Mouse (Mus musculus) embryonic fibroblast, embryonic 13.5 days (primary cell): Measurements from ENCODE around the gene Kcna2. TPM values are rescaled to one million over a fixed set of nuclear protein-coding genes. Genes with fewer than 3 reads are reported as not detected.
A peak's percentile ranks its signal among the peaks of the same experiment; 100 is the strongest.

Experiments
- H3K27ac ChIP-seq: 2 replicates; pipeline ENCODE4 v1.5.1; 2012; ENCODE audit warnings: low read length, control low read depth, inconsistent platforms; ENCODE audit not compliant: insufficient read depth
- H3K4me1 ChIP-seq: 2 replicates; pipeline ENCODE4 v1.6.1; 2011; ENCODE audit warnings: low read length; ENCODE audit not compliant: control insufficient read depth, insufficient read depth
- H3K4me3 ChIP-seq: 2 replicates; pipeline ENCODE4 v1.5.1; 2011; ENCODE audit warnings: mild to moderate bottlenecking, control low read depth, low read length; ENCODE audit not compliant: insufficient read depth
- CTCF ChIP-seq: IDR thresholded peaks from 2 replicates; pipeline ENCODE4 v1.5.1; 2011; ENCODE audit warnings: mild to moderate bottlenecking, control low read depth, low read length, moderate library complexity, borderline replicate concordance; ENCODE audit not compliant: insufficient read depth
- POLR2A ChIP-seq: IDR thresholded peaks from 2 replicates; pipeline ENCODE4 v1.6.1; 2011; ENCODE audit warnings: low read depth, mild to moderate bottlenecking, control low read depth, low read length, moderate library complexity
- polyA plus RNA-seq: library from polyadenylated mRNA; stranded (reverse); fragments of >200 nt; gene quantifications from 2 replicates; pipeline ENCODE4 v1.2.4, GENCODE M21; 2011; ENCODE audit warnings: low read depth; ENCODE audit not compliant: missing spikeins, insufficient read length

Gene Kcna2
- polyA plus RNA-seq, 1 experiment: 0.07 TPM

DNA sequence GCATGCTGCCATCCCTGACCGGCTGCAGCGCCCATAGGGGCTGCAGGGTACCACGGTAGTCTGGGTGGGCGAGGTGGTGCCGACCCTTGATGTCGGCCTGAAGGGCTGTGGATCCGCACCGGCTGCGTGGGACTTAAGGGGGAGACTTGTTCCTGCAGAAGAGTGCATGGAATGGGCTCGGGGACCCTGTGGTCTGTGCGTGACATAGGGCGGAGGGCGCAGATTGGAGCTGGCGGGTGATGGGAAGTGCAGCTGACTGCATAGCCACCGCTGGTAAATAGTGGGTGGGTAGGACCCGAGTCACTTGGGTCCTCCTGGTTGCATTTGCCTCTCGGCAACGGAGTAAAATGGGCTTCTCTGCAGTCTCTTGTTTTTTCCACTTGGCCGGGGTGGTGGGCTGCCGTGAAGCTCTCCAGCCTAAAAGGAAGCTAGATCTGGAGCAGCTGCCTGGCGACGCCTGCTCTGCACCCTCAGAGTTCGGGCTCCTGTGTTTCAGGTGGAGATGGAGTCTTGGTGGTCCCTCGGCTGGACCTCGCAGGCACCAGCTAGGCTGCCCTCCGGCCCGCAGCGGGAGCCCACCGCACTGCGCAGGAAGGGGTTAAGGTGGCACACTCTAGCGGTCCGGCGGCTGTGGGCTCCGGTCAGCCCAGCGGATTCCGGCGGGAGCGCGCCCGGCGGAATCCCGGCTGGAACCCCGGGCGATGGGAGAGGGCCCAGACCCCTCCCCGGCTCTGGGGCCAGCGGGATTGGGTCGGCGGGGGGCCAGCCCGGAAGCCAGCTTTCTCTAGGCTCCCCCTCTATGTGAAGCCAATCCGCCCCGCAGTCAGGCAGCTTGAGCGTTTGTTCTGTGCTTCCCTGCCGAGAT lies 1.1 kb downstream of the Kcna2 start:
- no peak for TF ChIP-seq POLR2A
- H3K4me3 ChIP-seq: peak overlapping the region; percentile 35
- H3K27ac ChIP-seq: no peak overlapping the region
- H3K4me1 ChIP-seq: no peaks in the 10 kb centered on the region

GRCm38 (mm10) chr3:107103041-107103440 lies 2.1 kb downstream of the Kcna2 start:
- H3K27ac ChIP-seq: no peak overlapping the region
- no peak overlapping the region for H3K4me3 ChIP-seq
- H3K4me1 ChIP-seq: no peaks in the 10 kb centered on the region
- no peak for TF ChIP-seq CTCF
- no peak for TF ChIP-seq POLR2A

- Histone ChIP-seq H3K4me3 (no peak overlapping the region), H3K4me1 (no peaks in the 10 kb centered on the region), H3K27ac (no peak overlapping the region)
Observed at GRCm38 (mm10) chr3:107103462-107103861, 2.5 kb downstream of the Kcna2 start.

GRCm38 (mm10) chr3:107105986-107106385 lies 5.0 kb downstream of the Kcna2 start:
- Histone ChIP-seq H3K4me1 (no peaks in the 10 kb centered on the region), H3K4me3 (no peak overlapping the region), H3K27ac (no peak overlapping the region)
- no peak for TF ChIP-seq CTCF
- TF ChIP-seq POLR2A: no peak

More at GRCm38 (mm10) chr3:107103462-107103861, 2.5 kb downstream of the Kcna2 start:
- no peak for TF ChIP-seq POLR2A

DNA sequence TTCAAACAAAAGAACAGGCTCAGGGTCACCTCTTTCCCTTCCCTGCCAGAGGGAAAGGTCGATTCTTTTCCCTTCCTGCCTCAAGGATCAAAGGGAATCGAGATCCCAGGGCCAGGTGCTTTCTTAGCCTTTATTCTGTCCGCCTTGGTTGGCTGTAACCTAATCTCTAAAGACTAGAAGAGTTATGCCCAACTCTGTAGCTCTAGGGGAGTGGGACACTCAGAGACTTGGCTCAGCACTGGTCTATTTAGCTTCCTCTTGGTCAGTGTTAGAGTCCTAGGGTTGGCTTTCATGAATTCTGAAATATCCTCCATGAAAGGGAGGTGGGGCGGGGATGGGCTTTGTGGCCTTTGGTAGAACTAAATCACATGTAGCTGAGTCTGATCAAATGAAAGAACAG lies 11.6 kb downstream of the Kcna2 start:
- TF ChIP-seq POLR2A (no peak), CTCF (no peak)
- H3K4me3 ChIP-seq: no peak overlapping the region
- H3K27ac ChIP-seq: no peak overlapping the region
- H3K4me1 ChIP-seq: no peaks in the 10 kb centered on the region

DNA sequence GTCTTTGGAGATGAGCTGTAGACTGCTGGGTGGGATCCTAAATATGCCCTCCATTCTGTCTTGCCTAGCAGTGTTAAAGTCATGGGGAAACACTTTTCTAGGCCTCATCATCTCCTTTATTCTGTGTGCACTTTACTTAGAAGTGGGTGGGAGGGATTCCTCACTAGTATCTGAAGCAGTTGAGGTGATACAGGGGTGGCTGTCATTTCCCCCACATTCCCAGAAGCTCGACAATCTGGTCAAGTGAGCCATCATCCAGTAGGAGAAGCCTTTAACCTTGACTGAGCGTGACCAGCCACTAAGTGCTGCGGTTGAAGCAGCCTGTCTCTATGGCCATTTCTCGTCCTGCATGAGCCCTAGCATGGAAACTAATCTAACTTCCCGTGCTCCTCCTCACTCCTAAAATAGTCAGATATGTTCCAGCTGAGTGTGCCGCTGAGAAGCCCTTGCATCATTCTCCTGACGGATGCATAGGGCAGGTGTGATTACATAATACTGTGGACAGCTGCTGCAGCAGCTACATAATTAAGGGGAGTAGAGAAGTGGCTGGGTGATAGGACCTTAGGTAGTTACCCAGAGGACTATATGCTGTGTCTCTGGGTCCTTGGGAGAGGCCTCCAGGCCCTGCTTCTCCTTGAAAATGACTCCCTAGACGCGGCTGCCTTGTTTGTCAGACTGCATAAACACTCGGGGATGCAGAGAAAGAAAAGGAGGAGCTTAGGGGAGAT lies 12.2 kb downstream of the Kcna2 start:
- H3K27ac ChIP-seq: no peak overlapping the region
- H3K4me1 ChIP-seq: no peaks in the 10 kb centered on the region
- no peak overlapping the region for H3K4me3 ChIP-seq
- TF ChIP-seq POLR2A (no peak), CTCF (no peak)

DNA sequence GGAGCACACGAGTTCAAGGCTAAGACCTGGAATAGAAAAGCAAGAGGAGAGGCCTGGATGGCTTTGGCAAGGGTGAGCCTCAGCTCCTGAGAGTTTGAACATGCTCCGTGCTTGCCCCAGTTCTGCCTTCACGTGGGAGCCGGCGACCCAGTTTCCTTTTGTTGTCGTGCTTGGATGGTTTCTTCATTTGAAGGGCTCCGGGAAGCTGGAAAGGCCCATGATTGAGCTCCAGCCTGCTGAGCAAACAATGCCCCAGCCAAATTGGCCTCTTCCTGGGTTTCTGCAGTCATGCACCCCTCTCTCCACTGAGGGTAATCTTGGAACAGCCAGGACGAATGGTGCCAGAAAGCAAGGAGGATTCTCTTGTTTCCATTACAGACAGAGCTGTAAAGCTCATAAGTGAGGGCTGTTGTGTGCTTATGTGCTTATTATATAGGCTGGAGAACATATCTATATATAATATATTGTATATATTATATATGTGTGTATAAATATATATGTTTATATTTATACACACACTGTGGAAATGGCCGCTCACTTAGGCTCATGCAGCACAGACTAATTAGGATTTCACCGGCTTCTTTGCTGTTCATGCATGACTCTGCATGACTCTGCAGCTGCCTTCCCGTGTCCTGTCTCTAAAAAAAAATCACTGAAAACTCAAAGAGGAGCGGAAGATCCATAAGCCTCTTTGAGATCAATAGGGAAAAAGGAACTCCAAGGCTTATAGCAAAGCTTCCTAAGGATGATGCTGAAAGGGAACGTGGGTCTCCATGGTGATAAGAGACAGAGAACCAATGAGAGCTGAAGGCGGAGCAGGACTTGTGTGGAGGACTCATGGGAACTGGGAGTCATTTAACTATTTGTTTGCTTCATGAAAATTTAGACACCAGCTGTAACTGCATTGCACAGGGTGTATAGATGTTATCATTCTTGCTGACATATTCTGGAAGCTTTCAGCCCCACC lies 13.1 kb downstream of the Kcna2 start:
- no peak overlapping the region for H3K27ac ChIP-seq
- TF ChIP-seq POLR2A (no peak), CTCF (no peak)
- H3K4me3 ChIP-seq: no peak overlapping the region
- H3K4me1 ChIP-seq: no peaks in the 10 kb centered on the region

- H3K4me3 ChIP-seq: no peak overlapping the region
- H3K4me1 ChIP-seq: no peaks in the 10 kb centered on the region
- no peak overlapping the region for H3K27ac ChIP-seq
- TF ChIP-seq CTCF (no peak), POLR2A (no peak)
Observed at GRCm38 (mm10) chr3:107114941-107115340, 14.0 kb downstream of the Kcna2 start.

GRCm38 (mm10) chr3:107115746-107116145 lies 14.8 kb downstream of the Kcna2 start:
- H3K27ac ChIP-seq: no peak overlapping the region
- no peak overlapping the region for H3K4me3 ChIP-seq
- TF ChIP-seq POLR2A (no peak), CTCF (no peak)
- no peaks in the 10 kb centered on the region for H3K4me1 ChIP-seq
